Mouse (Mus musculus) megakaryocyte, embryonic 14.5 days (primary cell): ENCODE results near the gene Cadm3.

Experiments
- FLI1 ChIP-seq: IDR thresholded peaks from 2 replicates; pipeline ENCODE4 v1.6.1; 2012; ENCODE audit warnings: low read length, inconsistent platforms, mixed read lengths
- GATA1 ChIP-seq: IDR thresholded peaks from 3 replicates; pipeline ENCODE4 v1.6.1; 2012; ENCODE audit warnings: mixed read lengths, low read length, inconsistent platforms, borderline replicate concordance

DNA sequence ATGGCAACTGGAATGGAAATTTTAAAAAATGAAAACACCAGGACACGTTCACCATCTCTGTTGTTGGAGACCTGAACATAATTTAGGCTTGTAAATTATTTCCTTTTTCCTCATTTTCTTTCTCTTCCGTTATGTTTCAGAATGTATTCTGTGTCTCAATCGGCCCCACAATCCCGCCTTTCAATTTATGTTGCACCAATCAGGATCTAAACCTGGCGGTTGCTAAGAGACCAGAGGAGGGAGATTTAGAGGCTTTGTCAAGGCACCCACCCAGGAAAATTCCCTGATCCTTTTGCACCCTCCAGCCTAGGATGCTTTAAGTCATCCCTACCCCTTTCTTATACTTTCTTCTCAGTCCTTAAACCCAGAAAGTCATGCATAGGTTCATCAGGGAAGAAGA, 37.8 kb downstream of the Cadm3 start:
- TF ChIP-seq GATA1, result no peak
- no peak for TF ChIP-seq FLI1
